Mouse (Mus musculus) limb, embryonic 14.5 days (tissue): ENCODE measurements around the gene Rgs11. TPM values are rescaled to one million over a fixed set of nuclear protein-coding genes. Genes with fewer than 3 reads are reported as not detected.

Experiments
- ATAC-seq: fragments of 200-750 bp; cut with Nextera tagmentation; 2 replicates; pipeline ENCODE4 v1.8.0; 2017; ENCODE audit warnings: low read depth, moderate number of reproducible peaks, moderate TSS enrichment; ENCODE audit not compliant: low FRiP score
- DNase-seq: peaks from one replicate; pipeline ENCODE4 v3.0.0-alpha.2; 2015; ENCODE audit warnings: low spot score
- H3K27ac ChIP-seq: fragments of 300-500 bp; sonication (generic); replicated peaks from 2 replicates; pipeline ENCODE4 v1.5.1; 2014; ENCODE audit warnings: low read depth, mild to moderate bottlenecking, low read length, moderate library complexity, mixed read lengths
- H3K27me3 ChIP-seq: fragments of 300-500 bp; sonication (generic); 2 replicates; pipeline ENCODE4 v1.6.1; 2014; ENCODE audit warnings: low read length, mixed read lengths; ENCODE audit not compliant: control insufficient read depth, insufficient read depth
- H3K36me3 ChIP-seq: fragments of 300-500 bp; sonication (generic); 2 replicates; pipeline ENCODE4 v1.6.1; 2014; ENCODE audit warnings: mild to moderate bottlenecking, low read length, moderate library complexity, mixed read lengths; ENCODE audit not compliant: control insufficient read depth, insufficient read depth
- H3K4me1 ChIP-seq: fragments of 300-500 bp; sonication (generic); 2 replicates; pipeline ENCODE4 v1.6.1; 2014; ENCODE audit warnings: antibody characterized with exemption, low read length, mixed read lengths; ENCODE audit not compliant: control insufficient read depth, insufficient read depth
- H3K4me2 ChIP-seq: fragments of 300-500 bp; sonication (generic); replicated peaks from 2 replicates; pipeline ENCODE4 v1.6.1; 2014; ENCODE audit warnings: low read depth, mild to moderate bottlenecking, low read length, moderate library complexity; ENCODE audit not compliant: severe bottlenecking
- H3K4me3 ChIP-seq: fragments of 300-500 bp; sonication (generic); replicated peaks from 2 replicates; pipeline ENCODE4 v1.5.1; 2014; ENCODE audit warnings: low read length
- H3K9ac ChIP-seq: fragments of 300-500 bp; sonication (generic); 2 replicates; pipeline ENCODE4 v1.6.1; 2014; ENCODE audit warnings: mild to moderate bottlenecking, low read depth, low read length, moderate library complexity; ENCODE audit not compliant: severe bottlenecking
- H3K9me3 ChIP-seq: fragments of 300-500 bp; sonication (generic); 2 replicates; pipeline ENCODE4 v1.6.1; 2016; ENCODE audit warnings: low read length; ENCODE audit not compliant: control insufficient read depth
- POLR2A ChIP-seq: fragments of 200-500 bp; IDR thresholded peaks from 2 replicates; pipeline ENCODE4 v1.8.0; 2012; ENCODE audit warnings: inconsistent platforms, mild to moderate bottlenecking, moderate library complexity, borderline replicate concordance; ENCODE audit not compliant: insufficient read depth, insufficient read length; ENCODE audit errors: extremely low read depth
- WGBS: fragments of 180-500 bp; shearing (Covaris S2); extraction: QIAGEN DNeasy Blood & Tissue Kit; methylation state at CpG from one replicate; pipeline ENCODE4 v1.1.7; 2014; 5-methylcytosine and 5-hydroxymethylcytosine counted together
- polyA plus RNA-seq, 2 experiments: library from polyadenylated mRNA; depleted of rRNA in 1 of 2; stranded (reverse) in 1 of 2; unstranded in 1 of 2; fragments of >200 nt; fragmentation: Nextera tagmentation in 1 of 2; extraction: Ambion mirVana in 1 of 2; gene quantifications; 2 replicates each; pipeline versions ENCODE4 v1.2.1 to v1.2.3; 2012 to 2014

Rgs11 gene
- polyA plus RNA-seq, 2 experiments: 5.3 to 13.9 TPM

- Histone ChIP-seq H3K36me3 (peaks cover 11% of the 10 kb centered on the region), H3K27me3 (no peaks in the 10 kb centered on the region), H3K4me1 (peaks cover 12% of the 10 kb centered on the region), H3K4me3 (peak overlapping the region; percentile 93), H3K9ac (peak overlapping the region; percentile 97), H3K4me2 (peak overlapping the region; percentile 56), H3K9me3 (no peaks in the 10 kb centered on the region), H3K27ac (peak overlapping the region; percentile 99; the same call in 1 of the 2 replicates)
- WGBS: 64% methylated on average over 4 of the region's 4 CpGs
- no peak for ATAC-seq
- no peak for TF ChIP-seq POLR2A
- no peak for DNase-seq
Measured at GRCm38 (mm10) chr17:26251886-26252538, 49.3 kb downstream of the Rgs11 start.

GRCm38 (mm10) chr17:26252539-26253251, 49.9 kb downstream of the Rgs11 start, which contains the start of gene Luc7l:
Gene Luc7l, plus strand, starts transcription at chr17:26252896.
- peak within 1 kb of the TSS; percentile 97 for H3K9ac ChIP-seq
- peaks cover 12% of the 10 kb centered on the region for H3K4me1 ChIP-seq
- H3K9me3 ChIP-seq: no peaks in the 10 kb centered on the region
- ATAC-seq (peak; percentile 95), DNase-seq (peak; percentile 94)
- WGBS: under 1% methylated on average over 41 of the region's 43 CpGs
- peak within 1 kb of the TSS; percentile 56 for H3K4me2 ChIP-seq
- H3K4me3 ChIP-seq: peak within 1 kb of the TSS; percentile 93
- H3K27me3 ChIP-seq: no peaks in the 10 kb centered on the region
- H3K27ac ChIP-seq: peak within 1 kb of the TSS; percentile 99
- peak; percentile 97; the same call in 1 of the 2 replicates for TF ChIP-seq POLR2A
- peaks cover 18% of the 10 kb centered on the region for H3K36me3 ChIP-seq

- TF ChIP-seq POLR2A: no peak
- no peak for DNase-seq
- Histone ChIP-seq H3K4me1 (peaks cover 12% of the 10 kb centered on the region), H3K9me3 (no peaks in the 10 kb centered on the region), H3K4me2 (peak overlapping the region; percentile 56), H3K27ac (peak overlapping the region; percentile 99), H3K4me3 (peak overlapping the region; percentile 93), H3K36me3 (peaks cover 25% of the 10 kb centered on the region), H3K9ac (peak overlapping the region; percentile 97), H3K27me3 (no peaks in the 10 kb centered on the region)
- under 1% methylated on average over 24 of the region's 24 CpGs for WGBS
- no peak for ATAC-seq
Measured at GRCm38 (mm10) chr17:26253399-26253798, 50.6 kb downstream of the Rgs11 start.

GRCm38 (mm10) chr17:26255313-26255712, 52.6 kb downstream of the Rgs11 start:
- Histone ChIP-seq H3K9ac (no peak overlapping the region), H3K4me3 (no peak overlapping the region), H3K36me3 (peaks cover 43% of the 10 kb centered on the region), H3K4me2 (no peak overlapping the region), H3K4me1 (peaks cover 12% of the 10 kb centered on the region), H3K9me3 (no peaks in the 10 kb centered on the region), H3K27me3 (no peaks in the 10 kb centered on the region), H3K27ac (no peak overlapping the region)
- DNase-seq: no peak
- TF ChIP-seq POLR2A: no peak
- ATAC-seq: no peak
- 92% methylated on average over 7 of the region's 7 CpGs for WGBS

Other genes starting within 250 kb of the Rgs11 start
- gene Capn15, start 217.2 kb upstream of the Rgs11 start, polyA plus RNA-seq (2012; rRNA removed): 50.1 and 70.4 TPM in 2 replicates
- gene Capn15, start 217.2 kb upstream of the Rgs11 start, polyA plus RNA-seq (2014; fragmentation: Nextera tagmentation; extraction: Ambion mirVana): 31.0 and 31.2 TPM in 2 replicates
- 39.0 and 47.9 TPM in 2 replicates for gene Rab11fip3, start 133.4 kb upstream of the Rgs11 start, polyA plus RNA-seq (2012; rRNA removed)
- 17.8 and 18.0 TPM in 2 replicates for gene Rab11fip3, start 133.4 kb upstream of the Rgs11 start, polyA plus RNA-seq (2014; fragmentation: Nextera tagmentation; extraction: Ambion mirVana)
- gene Decr2, start 112.6 kb upstream of the Rgs11 start, polyA plus RNA-seq (2012; rRNA removed): 32.5 and 34.7 TPM in 2 replicates
- gene Decr2, start 112.6 kb upstream of the Rgs11 start, polyA plus RNA-seq (2014; fragmentation: Nextera tagmentation; extraction: Ambion mirVana): 19.0 and 23.3 TPM in 2 replicates
- gene Nme4, start 107.3 kb upstream of the Rgs11 start, polyA plus RNA-seq (2012; rRNA removed): 133 and 176 TPM in 2 replicates
- gene Nme4, start 107.3 kb upstream of the Rgs11 start, polyA plus RNA-seq (2014; fragmentation: Nextera tagmentation; extraction: Ambion mirVana): 104 and 106 TPM in 2 replicates
- 4.3 and 6.5 TPM in 2 replicates for gene Tmem8, start 89.7 kb upstream of the Rgs11 start, polyA plus RNA-seq (2012; rRNA removed)
- 1.1 and 1.2 TPM in 2 replicates for gene Tmem8, start 89.7 kb upstream of the Rgs11 start, polyA plus RNA-seq (2014; fragmentation: Nextera tagmentation; extraction: Ambion mirVana)
- gene Mrpl28, start 79.5 kb upstream of the Rgs11 start, polyA plus RNA-seq (2012; rRNA removed): 96.1 and 98.9 TPM in 2 replicates
- 179 and 182 TPM in 2 replicates for gene Mrpl28, start 79.5 kb upstream of the Rgs11 start, polyA plus RNA-seq (2014; fragmentation: Nextera tagmentation; extraction: Ambion mirVana)
- gene Axin1, start 64.3 kb upstream of the Rgs11 start, polyA plus RNA-seq (2012; rRNA removed): 35.0 and 36.1 TPM in 2 replicates
- gene Axin1, start 64.3 kb upstream of the Rgs11 start, polyA plus RNA-seq (2014; fragmentation: Nextera tagmentation; extraction: Ambion mirVana): 22.3 and 27.7 TPM in 2 replicates
- gene Pdia2, start 3.9 kb upstream of the Rgs11 start, polyA plus RNA-seq (2012; rRNA removed): 0.33 and 0.51 TPM in 2 replicates
- 0.34 TPM in 1 of 2 replicates, not detected in the other for gene Pdia2, start 3.9 kb upstream of the Rgs11 start, polyA plus RNA-seq (2014; fragmentation: Nextera tagmentation; extraction: Ambion mirVana)
- 7.0 and 8.3 TPM in 2 replicates for gene Arhgdig, start 4.8 kb downstream of the Rgs11 start, polyA plus RNA-seq (2012; rRNA removed)
- 10.0 and 11.6 TPM in 2 replicates for gene Arhgdig, start 4.8 kb downstream of the Rgs11 start, polyA plus RNA-seq (2014; fragmentation: Nextera tagmentation; extraction: Ambion mirVana)
- gene Fam234a, start 41.3 kb downstream of the Rgs11 start, polyA plus RNA-seq (2012; rRNA removed): 39.2 and 49.6 TPM in 2 replicates
- 44.8 and 46.2 TPM in 2 replicates for gene Fam234a, start 41.3 kb downstream of the Rgs11 start, polyA plus RNA-seq (2014; fragmentation: Nextera tagmentation; extraction: Ambion mirVana)
- gene Luc7l, start 49.9 kb downstream of the Rgs11 start, polyA plus RNA-seq (2012; rRNA removed): 126 and 129 TPM in 2 replicates
- gene Luc7l, start 49.9 kb downstream of the Rgs11 start, polyA plus RNA-seq (2014; fragmentation: Nextera tagmentation; extraction: Ambion mirVana): 101 and 113 TPM in 2 replicates
- 4.1 and 5.7 TPM in 2 replicates for gene Neurl1b, start 211.9 kb downstream of the Rgs11 start, polyA plus RNA-seq (2012; rRNA removed)
- 0.68 and 0.85 TPM in 2 replicates for gene Neurl1b, start 211.9 kb downstream of the Rgs11 start, polyA plus RNA-seq (2014; fragmentation: Nextera tagmentation; extraction: Ambion mirVana)